Mouse (Mus musculus): ENCODE data around the gene Chmp6.

GRCm38 (mm10) chr11:119868556-119868955 lies 44.7 kb upstream of the Chmp6 start:
- TF ChIP-seq USF1 (IDR thresholded peaks at IDR 0.05; ENCODE audit: low read depth) (no peak), E2F4 (IDR thresholded peaks at IDR 0.05; ENCODE audit: insufficient read depth) (no peak), MYOD1 (IDR thresholded peaks at IDR 0.05; ENCODE audit: control insufficient read depth in 1 of 3, insufficient read length in 2 of 3, low read depth in 2 of 3) (no peak), MAX (IDR thresholded peaks at IDR 0.05; ENCODE audit: low read depth) (no peak), POLR2A (IDR thresholded peaks at IDR 0.05; ENCODE audit: insufficient read length, low read depth) (no peak), POLR2AphosphoS2 (IDR thresholded peaks at IDR 0.05; ENCODE audit: insufficient read length, low read depth) (no peak), CEBPB (IDR thresholded peaks at IDR 0.05; ENCODE audit: insufficient read depth, poor library complexity, severe bottlenecking) (no peak), MYOG (IDR thresholded peaks at IDR 0.05; ENCODE audit: control insufficient read depth in 1 of 3, insufficient read depth in 1 of 3, insufficient read length in 2 of 3, low read depth in 2 of 3) (no peak), TCF3 (IDR thresholded peaks at IDR 0.05; ENCODE audit: insufficient read length, low read depth) (no peak), TCF12 (IDR thresholded peaks at IDR 0.05; ENCODE audit: insufficient read depth, poor library complexity, severe bottlenecking) (no peak), REST (IDR thresholded peaks at IDR 0.05; ENCODE audit: insufficient read depth, insufficient read length) (no peak), SRF (IDR thresholded peaks at IDR 0.05; ENCODE audit: control insufficient read depth, insufficient read length, low read depth) (no peak)
